Mouse (Mus musculus) frontal cortex, adult (tissue): Measurements from ENCODE around the gene 9030612E09Rik.

Experiments used
- ATAC-seq: cut with Nextera tagmentation; 2 replicates; pipeline ENCODE4 v1.9.2; 2017; ENCODE audit warnings: mild to moderate bottlenecking, moderate library complexity, mixed read lengths; ENCODE audit not compliant: low TSS enrichment

The 9030612E09Rik gene

GRCm38 (mm10) chr10:43174326-43175155 lies at the start of gene 9030612E09Rik, which contains the start of gene Sobp:
TSS of gene 9030612E09Rik (plus strand) at chr10:43174704.
TSS of gene Sobp (minus strand) at chr10:43174530.
- peak; percentile 64 for ATAC-seq

- ATAC-seq = peak; percentile 56; the same call in 1 of the 2 replicates
Measured at GRCm38 (mm10) chr10:43128750-43129149, 45.8 kb upstream of the 9030612E09Rik start.

GRCm38 (mm10) chr10:43134027-43134426 lies 40.5 kb upstream of the 9030612E09Rik start:
- ATAC-seq = peak; percentile 51; the same call in 1 of the 2 replicates

GRCm38 (mm10) chr10:43143173-43143572 lies 31.3 kb upstream of the 9030612E09Rik start:
- no peak for ATAC-seq

GRCm38 (mm10) chr10:43148456-43148855 lies 26.0 kb upstream of the 9030612E09Rik start:
- ATAC-seq = peak; percentile 67

- no peak for ATAC-seq
Measured at GRCm38 (mm10) chr10:43152643-43153042, 21.9 kb upstream of the 9030612E09Rik start.

- no peak for ATAC-seq
Measured at GRCm38 (mm10) chr10:43155046-43155560, 19.4 kb upstream of the 9030612E09Rik start.

- ATAC-seq = peak; percentile 74
Measured at GRCm38 (mm10) chr10:43158917-43159316, 15.6 kb upstream of the 9030612E09Rik start.

- peak; percentile 57 for ATAC-seq
Measured at GRCm38 (mm10) chr10:43159333-43159732, 15.2 kb upstream of the 9030612E09Rik start.

- ATAC-seq = no peak
Measured at GRCm38 (mm10) chr10:43162318-43162717, 12.2 kb upstream of the 9030612E09Rik start.

GRCm38 (mm10) chr10:43164406-43164805 lies 10.1 kb upstream of the 9030612E09Rik start:
- no peak for ATAC-seq

GRCm38 (mm10) chr10:43166146-43166545 lies 8.4 kb upstream of the 9030612E09Rik start:
- no peak for ATAC-seq

- no peak for ATAC-seq
Measured at GRCm38 (mm10) chr10:43166817-43167216, 7.7 kb upstream of the 9030612E09Rik start.

GRCm38 (mm10) chr10:43168847-43169246 lies 5.7 kb upstream of the 9030612E09Rik start:
- no peak for ATAC-seq

GRCm38 (mm10) chr10:43171106-43171505 lies 3.4 kb upstream of the 9030612E09Rik start:
- ATAC-seq = no peak

GRCm38 (mm10) chr10:43172066-43172465 lies 2.4 kb upstream of the 9030612E09Rik start:
- no peak for ATAC-seq

- ATAC-seq = no peak
Measured at GRCm38 (mm10) chr10:43172554-43172953, 1.9 kb upstream of the 9030612E09Rik start.

- ATAC-seq = no peak
Measured at GRCm38 (mm10) chr10:43173141-43173827, 1.2 kb upstream of the 9030612E09Rik start.

GRCm38 (mm10) chr10:43173828-43174325 lies 627 bp upstream of the 9030612E09Rik start:
- ATAC-seq = peak; percentile 9; the same call in 1 of the 2 replicates

- ATAC-seq = peak; percentile 44
Measured at GRCm38 (mm10) chr10:43175156-43175601, 675 bp downstream of the 9030612E09Rik start.

GRCm38 (mm10) chr10:43180313-43180912 lies 5.9 kb downstream of the 9030612E09Rik start:
- ATAC-seq = no peak

GRCm38 (mm10) chr10:43200206-43200605 lies 25.7 kb downstream of the 9030612E09Rik start:
- no peak for ATAC-seq
